Mouse (Mus musculus) heart, postnatal 10 days (tissue): Measurements from ENCODE around the gene Fam243. TPM values are rescaled to one million over a fixed set of nuclear protein-coding genes. Genes with fewer than 3 reads are reported as not detected.

Experiments
- DNase-seq, 2 experiments: peaks; one replicate each; pipeline ENCODE4 v3.0.0; 2021
- intact Hi-C: fragments of 180-260 bp; cut with DNase I; formaldehyde crosslinking; loops from one replicate; pipeline ENCODE4 v1.15.1; 2025
- total RNA-seq, 2 experiments: library from RNA; stranded (reverse); gene quantifications; 2 replicates each; pipeline ENCODE4 v1.2.3; 2021

The Fam243 gene
- 1 to 10 TPM in 1 of 2 experiments, under 1 TPM in 1; 0.62 to 1.2 TPM for total RNA-seq

DNA sequence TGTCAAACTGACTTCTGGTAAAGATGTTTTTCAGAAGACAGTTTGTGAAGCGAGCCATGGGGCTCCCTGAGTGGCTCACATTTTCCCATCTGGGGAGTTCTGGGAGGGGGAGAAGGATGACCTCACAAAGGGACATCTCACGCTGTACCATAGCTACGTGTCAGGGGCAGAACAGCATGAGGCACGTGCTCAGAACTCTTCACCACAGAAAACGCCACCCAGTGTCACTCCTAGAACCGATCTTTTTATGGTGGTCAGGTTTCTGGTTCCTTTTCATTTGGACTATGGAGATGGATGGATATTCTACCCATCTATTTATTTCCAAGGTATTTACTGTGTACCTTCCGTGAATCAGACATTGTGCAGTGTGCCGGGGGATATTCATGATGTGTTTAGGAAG is at the start of gene Fam243:
TSS of gene Fam243 (minus strand) at position 101 of the 400 bp plus-strand sequence.
- no peak for DNase-seq
- intact Hi-C loops, result no loop called here

DNA sequence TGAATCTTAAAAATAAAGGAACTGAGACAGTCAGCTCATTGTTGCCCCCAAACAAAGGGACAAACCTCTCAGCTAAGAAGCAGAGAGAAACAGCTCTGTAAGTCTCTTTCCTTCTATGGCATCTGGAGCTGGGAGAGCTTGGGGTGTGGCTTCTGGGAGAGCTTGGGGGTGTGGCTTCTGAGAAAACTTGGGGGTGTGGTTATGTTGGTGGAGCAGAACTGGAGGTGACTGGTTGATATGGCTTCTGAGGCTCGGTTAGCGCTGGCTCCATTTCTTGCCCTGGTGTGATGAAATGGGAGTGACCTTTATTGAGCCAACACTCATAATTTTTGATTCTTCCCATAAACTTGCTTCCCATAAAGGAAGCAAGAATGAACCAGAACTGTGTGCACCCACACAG is 48.0 kb upstream of the Fam243 start:
- no peak for DNase-seq
- intact Hi-C loops, result no loop called here

DNA sequence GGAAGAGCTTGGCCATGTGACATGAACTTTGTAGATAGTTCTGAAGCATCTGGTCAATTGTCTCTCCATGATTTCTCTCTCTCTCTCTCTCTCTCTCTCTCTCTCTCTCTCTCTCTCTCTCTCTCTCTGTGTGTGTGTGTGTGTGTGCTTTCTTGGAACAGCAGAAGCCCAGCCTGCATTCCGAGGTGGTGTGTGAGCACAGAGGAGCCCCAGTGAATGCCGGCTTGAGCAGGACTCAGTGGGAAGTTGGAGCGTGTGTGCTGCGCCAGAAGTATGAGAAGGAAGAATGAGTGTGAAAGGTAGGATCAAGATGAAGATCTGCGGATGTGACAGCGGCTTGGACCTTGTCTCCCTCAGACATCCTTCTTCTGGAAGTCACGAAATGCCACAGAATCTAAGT is 44.2 kb upstream of the Fam243 start:
- DNase-seq, result no peak
- intact Hi-C loops, result no loop called here

DNA sequence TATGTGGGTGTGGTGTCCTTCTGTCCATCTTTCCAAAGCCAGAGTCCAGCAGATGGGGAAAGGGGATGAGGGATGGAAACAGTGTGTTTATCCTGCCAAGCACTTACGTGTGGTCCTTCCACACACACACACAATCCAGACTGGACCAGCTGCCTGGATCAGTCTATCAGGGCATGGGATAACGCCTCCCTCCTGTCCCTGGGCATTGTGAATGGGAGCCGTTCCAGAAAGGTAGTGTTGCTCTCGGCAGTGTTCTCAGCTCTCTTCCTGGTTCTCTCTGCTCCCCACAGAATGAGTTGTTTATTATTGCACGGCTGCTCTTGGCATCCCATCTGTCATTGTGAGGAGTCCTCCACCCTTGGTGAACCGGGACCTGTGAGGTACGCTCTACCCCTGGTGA is 39.5 kb upstream of the Fam243 start:
- intact Hi-C loops, result no loop called here
- DNase-seq, result no peak

- intact Hi-C loops, result no loop called here
- no peak for DNase-seq
These were observed 38.0 kb upstream of the Fam243 start, which contains the start of gene Kcne1 for GRCm38 (mm10) chr16:92359229-92359628. Kcne1 (minus strand) TSS chr16:92359468.

DNA sequence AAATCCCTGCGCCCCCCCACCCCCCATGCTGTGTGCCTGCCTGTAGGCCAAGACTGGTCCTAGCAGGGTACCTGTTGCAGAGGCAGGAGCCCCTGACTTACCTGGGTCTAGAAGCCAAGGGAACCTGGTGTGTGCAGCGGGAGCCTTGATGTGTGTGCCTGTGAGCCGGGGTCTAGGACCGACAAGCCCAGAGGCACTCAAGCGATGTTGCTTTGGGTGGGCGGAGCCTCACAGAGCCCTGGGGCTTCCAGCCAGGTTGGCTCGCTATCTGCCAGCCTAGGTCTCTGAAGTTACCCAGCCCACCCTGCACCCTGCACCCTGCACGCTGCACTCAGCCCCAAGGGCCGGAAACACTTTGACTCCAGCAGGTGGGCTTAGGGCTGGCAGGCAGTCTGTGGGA is 37.5 kb upstream of the Fam243 start:
- DNase-seq, result peak in 1 of 2 experiments; percentile 67

GRCm38 (mm10) chr16:92357566-92357965 is 36.3 kb upstream of the Fam243 start:
- no peak for DNase-seq
- intact Hi-C loops, result no loop called here

More for the DNA sequence above, 37.5 kb upstream of the Fam243 start:
- intact Hi-C loops, result no loop called here

- intact Hi-C loops, result no loop called here
- DNase-seq, result peak in 1 of 2 experiments; percentile 55
These were observed 35.8 kb upstream of the Fam243 start for GRCm38 (mm10) chr16:92357023-92357422.

DNA sequence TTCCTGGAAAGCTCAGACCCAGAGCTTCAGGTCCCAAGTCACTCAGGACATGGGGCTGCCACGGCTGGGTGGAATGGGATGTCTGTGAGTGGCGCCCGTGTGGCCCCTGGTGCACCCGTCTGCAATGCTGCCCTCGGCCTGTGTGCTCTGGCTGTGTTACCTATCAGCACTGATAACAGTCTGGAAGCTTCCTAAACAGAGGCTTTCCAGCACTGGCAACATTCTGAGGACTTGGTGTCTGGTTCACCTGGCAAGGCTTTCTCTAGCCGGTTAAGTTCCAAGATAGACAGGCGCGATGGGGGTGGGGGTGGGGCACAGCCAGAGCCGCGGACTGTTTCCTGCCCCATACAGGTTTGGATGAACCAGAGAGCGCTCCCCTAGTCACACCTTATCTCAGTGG is 34.7 kb upstream of the Fam243 start:
- intact Hi-C loops, result no loop called here
- DNase-seq, result peak in 1 of 2 experiments; percentile 59

DNA sequence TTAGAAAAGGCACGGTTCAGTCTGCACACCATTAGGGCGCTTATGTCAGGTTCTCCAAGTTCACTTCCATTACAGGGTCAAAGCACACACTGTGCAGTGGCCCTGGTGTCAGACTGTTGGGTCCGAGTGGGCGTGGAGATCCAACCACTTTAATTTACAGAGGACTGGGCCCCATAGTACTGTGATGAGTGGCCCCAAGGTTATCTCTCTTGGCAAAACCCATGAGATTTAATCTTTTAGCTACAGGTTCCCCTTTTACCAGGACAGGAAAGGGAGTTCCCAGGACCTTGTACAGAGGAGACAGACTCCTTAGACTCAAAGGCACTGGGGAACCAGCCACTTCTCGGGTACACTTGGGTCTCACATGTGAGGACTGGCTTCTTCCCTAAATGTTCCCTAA is 34.1 kb upstream of the Fam243 start:
- no peak for DNase-seq
- intact Hi-C loops, result no loop called here

GRCm38 (mm10) chr16:92353897-92354296 is 32.7 kb upstream of the Fam243 start:
- intact Hi-C loops, result no loop called here
- DNase-seq, result no peak

GRCm38 (mm10) chr16:92353295-92353694 is 32.1 kb upstream of the Fam243 start:
- DNase-seq, result no peak
- intact Hi-C loops, result no loop called here

DNA sequence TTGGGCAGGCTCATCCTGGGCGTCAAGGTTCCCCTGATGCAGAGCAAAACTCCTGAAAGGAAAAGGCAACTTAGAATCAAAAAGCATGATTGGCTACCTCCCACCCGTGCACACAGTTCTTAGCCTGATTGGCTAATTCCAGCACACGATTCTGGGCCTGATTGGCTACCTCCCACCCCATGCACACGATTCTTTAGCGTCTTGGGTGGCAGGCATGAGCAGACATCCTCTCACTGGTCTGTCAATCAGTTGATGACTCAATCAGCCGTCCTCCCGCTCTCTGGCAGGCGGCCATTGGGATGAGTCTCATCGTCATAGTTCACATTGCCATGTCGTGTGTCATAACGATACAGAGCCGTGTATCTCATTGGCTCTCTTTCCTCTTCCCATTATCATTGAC is 27.7 kb upstream of the Fam243 start:
- intact Hi-C loops, result no loop called here
- DNase-seq, result no peak

DNA sequence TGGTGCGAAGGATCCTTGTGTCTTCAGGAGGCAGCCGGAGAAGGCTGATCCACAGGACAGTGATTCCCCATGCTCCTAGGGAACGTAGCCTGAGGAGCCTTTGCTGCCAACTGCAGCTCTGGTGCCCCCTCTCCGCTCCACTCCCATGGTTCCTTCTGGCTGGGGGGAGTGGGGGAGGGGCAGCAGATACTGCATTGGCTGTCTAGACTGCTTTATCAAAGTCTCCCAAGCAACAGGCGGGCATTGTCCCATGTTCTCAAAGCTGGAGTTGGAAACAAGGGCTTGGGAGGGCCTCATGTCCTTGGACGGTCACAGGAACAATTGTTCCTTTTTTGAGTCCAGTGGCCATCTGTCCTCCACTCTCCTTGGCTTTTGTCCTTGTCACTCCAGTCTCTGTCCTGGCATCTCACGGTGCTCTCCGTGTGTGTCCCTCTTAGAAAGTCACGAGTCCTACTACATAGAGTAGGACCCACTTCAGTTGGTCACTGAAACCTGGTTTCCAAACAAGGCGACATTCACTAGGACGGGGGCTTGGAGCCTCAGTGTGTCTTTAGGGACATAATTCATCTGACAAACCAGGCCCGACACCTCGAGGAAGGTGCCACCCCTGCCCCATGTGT is 25.2 kb upstream of the Fam243 start:
- peak; percentile 90 to 93 for DNase-seq
- intact Hi-C loops, result no loop called here

DNA sequence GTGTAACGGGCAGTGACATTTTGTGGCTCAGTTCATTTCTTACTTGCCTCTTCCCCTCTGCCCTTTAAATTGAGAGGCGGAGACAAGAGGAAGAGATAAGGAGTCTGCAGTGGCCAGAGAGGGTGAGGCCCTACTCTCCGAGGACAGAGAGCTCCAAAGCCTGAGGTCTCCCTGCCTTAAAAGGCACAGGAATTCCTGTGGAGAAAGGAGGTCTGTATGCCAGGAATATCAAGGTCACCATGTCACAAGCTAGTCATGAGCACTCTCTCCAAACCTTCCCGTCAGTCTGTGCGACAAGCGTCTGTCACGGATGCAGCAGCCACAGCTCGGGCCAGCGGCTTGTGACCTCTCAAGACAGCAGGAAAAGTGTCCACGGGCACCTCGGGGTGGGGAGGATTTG is 23.9 kb upstream of the Fam243 start:
- intact Hi-C loops, result no loop called here
- DNase-seq, result peak; percentile 83 to 90

DNA sequence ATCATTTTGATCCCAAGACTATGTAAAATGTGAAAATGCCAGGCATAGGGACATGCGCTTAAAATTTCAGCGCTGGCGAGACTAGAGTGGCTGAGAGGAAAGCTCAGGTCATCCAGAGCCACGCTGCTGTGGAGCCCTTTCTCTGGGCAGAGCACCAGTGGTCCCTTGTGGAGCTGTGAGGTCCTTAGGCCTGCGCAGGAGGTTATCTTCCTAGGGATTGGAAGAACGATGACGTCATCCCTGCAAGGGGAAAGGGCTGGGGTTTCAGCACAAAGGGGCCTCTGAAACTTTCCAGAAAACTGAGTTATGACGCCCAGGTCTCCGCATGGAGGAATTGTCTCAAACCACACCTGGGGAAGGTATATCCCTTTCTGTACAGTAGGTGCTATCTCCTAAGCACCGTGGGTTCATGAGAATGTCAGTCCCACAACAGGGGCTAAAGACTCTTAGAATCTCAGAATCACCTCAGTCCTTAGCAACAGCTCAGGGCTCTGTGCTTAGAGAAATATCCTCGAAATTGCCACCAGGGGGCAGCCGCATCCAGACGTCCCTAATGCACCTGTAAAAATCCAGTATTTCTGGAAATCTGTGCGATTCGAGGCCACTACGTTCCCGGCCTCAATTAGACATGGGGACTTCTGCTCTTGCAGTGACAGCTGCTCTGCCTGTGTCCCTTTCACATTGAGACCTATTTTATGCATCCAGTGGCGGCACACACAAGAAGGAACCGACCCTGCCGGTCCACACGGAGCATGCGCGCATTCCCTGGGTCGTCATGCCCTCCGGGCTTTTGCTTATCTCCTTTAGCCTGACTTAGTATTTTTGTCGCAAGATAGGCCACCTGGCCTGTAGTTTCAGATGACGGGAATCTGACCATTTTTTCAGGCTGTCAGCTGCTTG is 19.6 kb upstream of the Fam243 start:
- intact Hi-C loops, result loop anchor here (1.0 to 5.0 kb wide), 4 partner anchors 44 to 136 kb away; no protein-coding TSS in a partner anchor
- DNase-seq, result peak; percentile 83

- DNase-seq, result peak; percentile 86 to 90
- intact Hi-C loops, result loop anchor here (1.0 kb wide), 1 partner anchor 22 kb away; no protein-coding TSS in a partner anchor
These were observed 15.0 kb upstream of the Fam243 start for GRCm38 (mm10) chr16:92336280-92336679.

DNA sequence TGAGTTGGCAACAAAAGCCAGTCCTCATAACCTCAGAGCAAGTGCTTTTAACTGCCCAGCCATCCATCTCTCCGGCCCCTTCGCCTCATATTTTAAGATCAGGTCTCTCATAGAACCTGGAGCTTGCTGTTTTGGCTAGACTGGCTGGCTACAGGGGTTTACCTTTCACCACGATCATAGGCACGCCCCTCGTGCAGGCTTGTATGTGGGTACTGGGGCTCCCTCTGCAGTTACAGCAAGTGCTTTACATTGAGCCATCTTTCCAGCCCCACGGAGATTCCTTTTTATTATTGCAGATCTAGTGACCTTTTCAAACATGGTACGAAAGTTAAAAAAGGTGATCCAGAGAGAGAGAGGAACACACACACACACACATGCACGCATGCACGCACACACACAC is 13.4 kb upstream of the Fam243 start:
- no peak for DNase-seq
- intact Hi-C loops, result no loop called here

DNA sequence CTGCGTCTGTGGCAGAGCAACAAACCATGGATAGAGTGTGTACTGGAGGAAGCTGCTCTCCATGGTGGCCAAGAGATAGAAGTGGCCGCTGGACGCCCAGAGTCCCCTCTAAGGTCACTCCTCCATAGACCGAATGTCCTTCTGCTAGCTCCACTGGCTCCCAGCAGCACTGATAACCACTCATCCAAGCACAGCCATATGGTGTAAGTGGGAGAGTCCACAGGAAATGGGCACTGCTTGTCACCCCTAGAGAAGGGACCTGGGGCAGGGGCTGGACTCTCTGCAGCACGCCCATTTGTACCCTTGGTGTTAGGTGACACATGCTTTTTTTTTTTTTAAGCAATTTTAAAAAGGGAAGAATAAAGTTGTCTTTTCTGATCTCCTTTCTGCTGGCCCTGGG is 9.7 kb upstream of the Fam243 start:
- intact Hi-C loops, result no loop called here

GRCm38 (mm10) chr16:92327911-92328310 is 6.7 kb upstream of the Fam243 start:
- intact Hi-C loops, result no loop called here

More for the DNA sequence above, 9.7 kb upstream of the Fam243 start:
- DNase-seq, result no peak

DNA sequence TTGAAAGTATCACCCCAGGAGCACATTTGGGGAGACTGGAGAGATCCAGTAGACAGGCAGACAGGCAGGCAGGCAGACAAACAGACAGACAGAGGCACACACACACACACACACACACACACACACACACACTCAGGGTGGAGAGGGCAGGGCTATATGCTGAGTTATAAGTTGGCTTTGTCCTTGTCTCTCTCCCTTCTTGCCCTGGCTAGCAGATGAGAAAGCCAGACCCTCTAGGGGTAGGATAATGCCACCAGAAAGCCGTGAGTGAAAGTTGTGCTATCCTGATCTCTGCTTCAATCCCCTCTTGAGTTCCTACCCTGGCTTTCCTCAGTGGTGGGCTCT is 3.8 kb upstream of the Fam243 start:
- intact Hi-C loops, result no loop called here
- no peak for DNase-seq

More at GRCm38 (mm10) chr16:92327911-92328310, 6.7 kb upstream of the Fam243 start:
- no peak for DNase-seq
